Mouse (Mus musculus) MEL (cell line): ENCODE measurements around the gene Dcdc2a. TPM values are rescaled to one million over a fixed set of nuclear protein-coding genes. Genes with fewer than 3 reads are reported as not detected.

Experiments used
- DNase-seq: peaks from one replicate; pipeline ENCODE4 v3.0.0; 2011; ENCODE audit warnings: low read depth, low spot score
- H3K27ac ChIP-seq: 2 replicates; pipeline ENCODE4 v1.5.1; 2012; ENCODE audit warnings: low read depth, mild to moderate bottlenecking, control low read depth, low read length, moderate library complexity; ENCODE audit not compliant: control insufficient read depth
- H3K27me3 ChIP-seq, 2 experiments: fragments of 150-350 bp in 1 of 2; sonication (generic) in 1 of 2; 2 replicates each; pipeline ENCODE4 v1.6.1; 2012; ENCODE audit warnings: low read length in 2 of 2, mild to moderate bottlenecking in 2 of 2, improper control_type of control experiment in 1 of 2, moderate library complexity in 1 of 2; ENCODE audit not compliant: insufficient read depth in 2 of 2, control insufficient read depth in 1 of 2
- H3K36me3 ChIP-seq, 2 experiments: 2 replicates each; pipeline ENCODE4 v1.6.1; 2012 to 2014; ENCODE audit warnings: low read length in 2 of 2, improper control_type of control experiment in 1 of 2, inconsistent platforms in 1 of 2, mild to moderate bottlenecking in 1 of 2; ENCODE audit not compliant: insufficient read depth in 2 of 2, control insufficient read depth in 1 of 2
- H3K4me1 ChIP-seq, 2 experiments: fragments of 150-350 bp in 1 of 2; sonication (generic) in 1 of 2; 2 replicates each; pipeline ENCODE4 v1.6.1; 2012; ENCODE audit warnings: low read length in 2 of 2, improper control_type of control experiment in 1 of 2, mild to moderate bottlenecking in 1 of 2; ENCODE audit not compliant: insufficient read depth in 2 of 2, control insufficient read depth in 1 of 2
- H3K4me3 ChIP-seq, 2 experiments: fragments of 150-350 bp in 1 of 2; sonication (generic) in 1 of 2; 2 replicates each; pipeline ENCODE4 v1.5.1; 2012; ENCODE audit warnings: low read depth in 2 of 2, low read length in 2 of 2, mild to moderate bottlenecking in 2 of 2, moderate library complexity in 2 of 2, control low read depth in 1 of 2, improper control_type of control experiment in 1 of 2; ENCODE audit not compliant: control insufficient read depth in 1 of 2, insufficient read depth in 1 of 2
- H3K79me2 ChIP-seq: 2 replicates; pipeline ENCODE4 v1.6.1; 2012; ENCODE audit warnings: mild to moderate bottlenecking, low read length, moderate library complexity; ENCODE audit not compliant: control insufficient read depth, poor library complexity, insufficient read depth
- H3K9ac ChIP-seq: 2 replicates; pipeline ENCODE4 v1.6.1; 2012; ENCODE audit warnings: low read depth, mild to moderate bottlenecking, control low read depth, low read length, moderate library complexity; ENCODE audit not compliant: control insufficient read depth, poor library complexity, severe bottlenecking
- H3K9me3 ChIP-seq: fragments of 150-350 bp; sonication (generic); replicated peaks from 2 replicates; pipeline ENCODE4 v1.6.1; 2012; ENCODE audit warnings: mild to moderate bottlenecking, low read length, improper control_type of control experiment, moderate library complexity; ENCODE audit not compliant: insufficient read depth
- BHLHE40 ChIP-seq: IDR thresholded peaks from 2 replicates; pipeline ENCODE4 v1.6.1; 2012; ENCODE audit warnings: low read depth, mild to moderate bottlenecking, inconsistent platforms, low read length, improper control_type of control experiment, borderline replicate concordance
- CHD2 ChIP-seq: IDR thresholded peaks from 2 replicates; pipeline ENCODE4 v1.6.1; 2011; ENCODE audit warnings: low read length, improper control_type of control experiment
- CTCF ChIP-seq, 3 experiments: IDR thresholded peaks in 2 of 3; conservative IDR thresholded peaks in 1 of 3; 2 replicates each; pipeline ENCODE4 v1.5.1; 2011 to 2012; ENCODE audit warnings: low read length in 3 of 3, low read depth in 2 of 3, mild to moderate bottlenecking in 2 of 3, improper control_type of control experiment in 1 of 3, inconsistent platforms in 1 of 3, mixed read lengths in 1 of 3, moderate library complexity in 1 of 3; ENCODE audit not compliant: control insufficient read depth in 1 of 3, insufficient read depth in 1 of 3, poor library complexity in 1 of 3, severe bottlenecking in 1 of 3
- ELF1 ChIP-seq: IDR thresholded peaks from 2 replicates; pipeline ENCODE4 v1.6.1; 2014; ENCODE audit warnings: low read depth, mild to moderate bottlenecking, inconsistent platforms, low read length, improper control_type of control experiment, moderate library complexity
- EP300 ChIP-seq, 2 experiments: IDR thresholded peaks; 2 replicates each; pipeline ENCODE4 v1.6.1; 2011; ENCODE audit warnings: improper control_type of control experiment in 2 of 2, low read length in 2 of 2, low read depth in 1 of 2, mild to moderate bottlenecking in 1 of 2
- ETS1 ChIP-seq: IDR thresholded peaks from 2 replicates; pipeline ENCODE4 v1.6.1; 2012; ENCODE audit warnings: low read depth, mild to moderate bottlenecking, inconsistent platforms, low read length, improper control_type of control experiment, moderate library complexity
- GABPA ChIP-seq: IDR thresholded peaks from 2 replicates; pipeline ENCODE4 v1.6.1; 2012; ENCODE audit warnings: low read depth, mild to moderate bottlenecking, inconsistent platforms, low read length, improper control_type of control experiment, moderate library complexity
- HCFC1 ChIP-seq: IDR thresholded peaks from 2 replicates; pipeline ENCODE4 v1.6.1; 2012; ENCODE audit warnings: low read depth, mild to moderate bottlenecking, inconsistent platforms, low read length, improper control_type of control experiment, moderate library complexity
- MAFK ChIP-seq: IDR thresholded peaks from 2 replicates; pipeline ENCODE4 v1.6.1; 2011; ENCODE audit warnings: low read depth, mild to moderate bottlenecking, low read length, improper control_type of control experiment, borderline replicate concordance
- MAX ChIP-seq: IDR thresholded peaks from 2 replicates; pipeline ENCODE4 v1.6.1; 2011; ENCODE audit warnings: low read length, improper control_type of control experiment
- MXI1 ChIP-seq: IDR thresholded peaks from 2 replicates; pipeline ENCODE4 v1.6.1; 2011; ENCODE audit warnings: mild to moderate bottlenecking, low read depth, low read length, improper control_type of control experiment
- MYC ChIP-seq: IDR thresholded peaks from 2 replicates; pipeline ENCODE4 v1.6.1; 2011; ENCODE audit warnings: low read depth, mild to moderate bottlenecking, low read length, improper control_type of control experiment, moderate library complexity
- NRF1 ChIP-seq: IDR thresholded peaks from 2 replicates; pipeline ENCODE4 v1.6.1; 2014; ENCODE audit warnings: low read depth, mild to moderate bottlenecking, inconsistent platforms, low read length, improper control_type of control experiment, moderate library complexity; ENCODE audit not compliant: poor library complexity, insufficient read depth, severe bottlenecking
- POLR2AphosphoS2 ChIP-seq: IDR thresholded peaks from 2 replicates; pipeline ENCODE4 v1.6.1; 2011; ENCODE audit warnings: low read length, improper control_type of control experiment
- RCOR1 ChIP-seq: IDR thresholded peaks from 2 replicates; pipeline ENCODE4 v1.6.1; 2012; ENCODE audit warnings: low read depth, mild to moderate bottlenecking, inconsistent platforms, low read length, improper control_type of control experiment
- SIN3A ChIP-seq: IDR thresholded peaks from 2 replicates; pipeline ENCODE4 v1.6.1; 2012; ENCODE audit warnings: low read length, improper control_type of control experiment, inconsistent platforms
- SMC3 ChIP-seq: IDR thresholded peaks from 2 replicates; pipeline ENCODE4 v1.6.1; 2011; ENCODE audit warnings: low read depth, low read length, improper control_type of control experiment
- TAL1 ChIP-seq: IDR thresholded peaks from 2 replicates; pipeline ENCODE4 v1.6.1; 2012; ENCODE audit warnings: mild to moderate bottlenecking, inconsistent platforms, low read length, moderate library complexity, mixed read lengths
- UBTF ChIP-seq: IDR thresholded peaks from 2 replicates; pipeline ENCODE4 v1.6.1; 2012; ENCODE audit warnings: low read depth, mild to moderate bottlenecking, inconsistent platforms, low read length, improper control_type of control experiment, moderate library complexity, borderline replicate concordance; ENCODE audit not compliant: insufficient read depth
- USF2 ChIP-seq, 2 experiments: IDR thresholded peaks; 2 replicates each; pipeline ENCODE4 v1.6.1; 2011 to 2012; ENCODE audit warnings: improper control_type of control experiment in 2 of 2, low read length in 2 of 2, borderline replicate concordance in 1 of 2, inconsistent platforms in 1 of 2, low read depth in 1 of 2, mild to moderate bottlenecking in 1 of 2; ENCODE audit not compliant: insufficient read depth in 1 of 2
- ZKSCAN1 ChIP-seq: IDR thresholded peaks from 2 replicates; pipeline ENCODE4 v1.6.1; 2012; ENCODE audit warnings: low read depth, mild to moderate bottlenecking, inconsistent platforms, low read length, improper control_type of control experiment, moderate library complexity
- polyA plus RNA-seq, 2 experiments: library from polyadenylated mRNA; stranded (reverse) in 1 of 2; unstranded in 1 of 2; fragments of >175 nt in 1 of 2; fragments of >200 nt in 1 of 2; gene quantifications; 2 replicates each; pipeline versions ENCODE4 v1.2.1 to v1.2.4; 2012; ENCODE audit warnings: low replicate concordance in 2 of 2, low read depth in 1 of 2; ENCODE audit not compliant: insufficient read length in 2 of 2, insufficient read depth in 1 of 2, missing spikeins in 1 of 2
- total RNA-seq: library from RNA; depleted of rRNA; stranded (reverse); fragments of 300-350 nt; gene quantifications from 2 replicates; pipeline ENCODE4 v1.2.3, GENCODE M21; 2012

Dcdc2a gene
- total and polyA plus RNA-seq, 3 experiments, result not detected

DNA sequence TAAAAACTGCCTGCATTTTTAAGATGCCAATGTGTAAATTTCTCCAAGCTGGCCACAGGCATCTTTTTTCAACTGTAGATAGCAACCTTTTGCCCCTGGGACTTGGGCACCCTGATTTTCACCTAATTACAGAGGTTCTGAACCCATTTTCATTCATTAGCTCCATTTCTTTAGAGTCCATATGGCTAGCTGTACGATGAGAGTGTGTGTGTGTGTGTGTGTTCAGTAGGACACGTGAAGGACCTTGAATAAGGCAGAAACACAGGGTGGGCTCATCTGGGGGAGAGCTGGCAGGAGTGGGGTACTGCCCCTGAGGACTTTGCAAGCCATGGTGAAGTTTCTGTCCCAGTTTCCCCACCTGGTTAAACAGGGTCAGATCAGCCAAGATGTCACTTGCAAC, 105.0 kb downstream of the Dcdc2a start:
- Histone ChIP-seq H3K9ac (no peak overlapping the region), H3K4me1 (no peaks in the 10 kb centered on the region), H3K36me3 (no peaks in the 10 kb centered on the region), H3K27me3 (no peaks in the 10 kb centered on the region), H3K9me3 (no peaks in the 10 kb centered on the region), H3K27ac (no peak overlapping the region), H3K4me3 (no peak overlapping the region), H3K79me2 (no peaks in the 10 kb centered on the region)
- TF ChIP-seq ZKSCAN1, result no peak
- no peak for TF ChIP-seq MAFK
- no peak for TF ChIP-seq MXI1
- no peak for DNase-seq

DNA sequence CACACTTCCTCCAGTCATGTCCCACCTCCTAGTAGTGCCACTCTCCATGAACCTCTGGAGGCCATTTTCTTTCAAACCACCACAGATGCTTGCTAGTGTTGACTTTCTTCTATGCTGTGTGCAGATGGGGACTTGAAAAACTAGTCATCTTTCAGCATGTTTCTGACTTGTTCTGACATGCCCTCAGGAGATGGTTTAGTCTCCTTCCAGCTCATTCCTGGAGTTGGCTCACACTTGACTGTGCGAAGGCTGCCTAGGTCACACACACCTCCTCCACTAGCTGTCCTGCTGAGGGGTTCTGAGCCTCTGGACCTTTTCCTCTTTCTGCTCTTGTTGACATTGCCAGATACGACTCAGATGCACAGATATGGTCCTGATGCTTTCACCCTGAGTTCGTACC, 106.8 kb downstream of the Dcdc2a start:
- Histone ChIP-seq H3K27me3 (no peaks in the 10 kb centered on the region), H3K27ac (no peak overlapping the region), H3K36me3 (no peaks in the 10 kb centered on the region), H3K4me1 (no peaks in the 10 kb centered on the region), H3K9ac (no peak overlapping the region)
- no peak for DNase-seq
- no peak for TF ChIP-seq USF2 (IDR thresholded peaks at IDR 0.05; ENCODE audit: borderline replicate concordance in 1 of 2, insufficient read depth in 1 of 2, low read depth in 1 of 2, low read length in 2 of 2)
- TF ChIP-seq CHD2, result no peak
- TF ChIP-seq MAFK, result no peak
- TF ChIP-seq BHLHE40, result no peak
- TF ChIP-seq MAX, result no peak
- no peak for TF ChIP-seq ELF1
- TF ChIP-seq GABPA, result no peak
- TF ChIP-seq, all 39 proteins: peak for 0
- Histone ChIP-seq H3K9me3 (no peaks in the 10 kb centered on the region), H3K4me3 (no peak overlapping the region), H3K79me2 (no peaks in the 10 kb centered on the region)

GRCm38 (mm10) chr13:25168891-25169290, 113.1 kb downstream of the Dcdc2a start:
- TF ChIP-seq SMC3, result no peak
- TF ChIP-seq USF2 (IDR thresholded peaks at IDR 0.05; ENCODE audit: borderline replicate concordance in 1 of 2, insufficient read depth in 1 of 2, low read depth in 1 of 2, low read length in 2 of 2), result no peak
- no peak for TF ChIP-seq ZKSCAN1
- TF ChIP-seq CTCF (IDR thresholded peaks at IDR 0.05 in 2 of 3, conservative IDR thresholded peaks at IDR 0.05 in 1 of 3; ENCODE audit: control insufficient read depth in 1 of 3, insufficient read depth in 1 of 3, low read depth in 2 of 3, low read length in 3 of 3, poor library complexity in 1 of 3, severe bottlenecking in 1 of 3), result no peak
- no peak for TF ChIP-seq ETS1
- no peak for TF ChIP-seq TAL1
- TF ChIP-seq HCFC1, result no peak
- TF ChIP-seq EP300 (IDR thresholded peaks at IDR 0.05; ENCODE audit: low read depth in 1 of 2, low read length in 2 of 2), result no peak
- no peak for TF ChIP-seq MXI1
- TF ChIP-seq BHLHE40, result no peak
- no peak for TF ChIP-seq POLR2AphosphoS2
- TF ChIP-seq SIN3A, result no peak
- TF ChIP-seq RCOR1, result no peak
- TF ChIP-seq UBTF, result no peak
- no peak for TF ChIP-seq MYC
- no peak for TF ChIP-seq MAFK
- no peak for TF ChIP-seq NRF1
- no peak for TF ChIP-seq GABPA
- Histone ChIP-seq H3K9ac (no peak overlapping the region), H3K4me3 (no peak overlapping the region), H3K36me3 (no peaks in the 10 kb centered on the region), H3K4me1 (no peaks in the 10 kb centered on the region), H3K79me2 (no peaks in the 10 kb centered on the region), H3K27me3 (no peaks in the 10 kb centered on the region), H3K9me3 (no peaks in the 10 kb centered on the region), H3K27ac (no peak overlapping the region)
- DNase-seq, result no peak
